Mouse (Mus musculus): ENCODE data around the gene Huwe1. TPM values are rescaled to one million over a fixed set of nuclear protein-coding genes. Genes with fewer than 3 reads are reported as not detected.

The Huwe1 gene
- total RNA-seq, 2 experiments from 2014 or later, result 109 to 138 TPM

- DNase-seq, result no peak
Observed at GRCm38 (mm10) chrX:151951181-151951580, 150.6 kb downstream of the Huwe1 start.

Small RNA genes within 50 kb of the gene (microRNA-seq; reads per million reads assigned to microRNA genes)
- gene Mir3113 (0 reads per million in 2 experiments), gene Mir98 (2,412 to 4,222 reads per million in 2 experiments), gene Mirlet7f-2 (3,189 to 3,665 reads per million in 2 experiments)

Other genes starting within 250 kb of the Huwe1 start
- 10 to 100 TPM; 91.8 to 96.4 TPM for gene Hsd17b10, start 201.0 kb downstream of the Huwe1 start, total RNA-seq (2021)
- gene Ribc1, start 215.5 kb downstream of the Huwe1 start, total RNA-seq (2021), result under 1 TPM; 0.52 to 0.56 TPM
- 10 to 100 TPM; 36.5 to 41.7 TPM for gene Smc1a, start 215.6 kb downstream of the Huwe1 start, total RNA-seq (2021)